Mouse (Mus musculus) adrenal gland, adult 18-20 months (tissue): ENCODE results near the gene Acp7. TPM values are rescaled to one million over a fixed set of nuclear protein-coding genes. Genes with fewer than 3 reads are reported as not detected.
"Not testable (repeated sequence)": the region's sequence is repeated elsewhere in the genome, so short reads cannot be mapped to it uniquely, and the experiment has no call there.

Experiments used
- DNase-seq, 2 experiments: peaks; one replicate each; pipeline ENCODE4 v3.0.0; 2021 to 2022; ENCODE audit warnings: low spot score in 2 of 2
- long read RNA-seq, 2 experiments: library from polyadenylated mRNA; stranded (forward); transcript quantifications; one replicate each; pipeline ENCODE4 v2.0.0; 2021
- total RNA-seq, 2 experiments: library from RNA; stranded (reverse); gene quantifications; 1 replicate in 1 of 2; 2 replicates in 1 of 2; pipeline ENCODE4 v1.2.3; 2021

The Acp7 gene
- total RNA-seq: not detected
- long read RNA-seq, experiment 1: 0 reads
- long read RNA-seq, experiment 2: 0 reads

GRCm38 (mm10) chr7:28631073-28631472, at the start of gene Acp7:
TSS of gene Acp7 (minus strand) at chr7:28631332.
- no peak for DNase-seq

- no peak for DNase-seq
These were observed 46.5 kb upstream of the Acp7 start for GRCm38 (mm10) chr7:28677624-28678023.

- no peak for DNase-seq
These were observed 45.8 kb upstream of the Acp7 start for GRCm38 (mm10) chr7:28676811-28677541.

GRCm38 (mm10) chr7:28675746-28676145, 44.6 kb upstream of the Acp7 start:
- DNase-seq: peak in 1 of 2 experiments; percentile 40

GRCm38 (mm10) chr7:28674994-28675393, 43.9 kb upstream of the Acp7 start:
- no peak for DNase-seq

GRCm38 (mm10) chr7:28672786-28673185, 41.7 kb upstream of the Acp7 start:
- DNase-seq: not testable (repeated sequence)

- no peak for DNase-seq
These were observed 41.1 kb upstream of the Acp7 start for GRCm38 (mm10) chr7:28672276-28672675.

GRCm38 (mm10) chr7:28671172-28671571, 40.0 kb upstream of the Acp7 start:
- DNase-seq: no peak

GRCm38 (mm10) chr7:28665620-28666579, 34.8 kb upstream of the Acp7 start:
- DNase-seq: no peak

- no peak for DNase-seq
These were observed 25.3 kb upstream of the Acp7 start for GRCm38 (mm10) chr7:28656430-28656829.

- no peak for DNase-seq
These were observed 20.0 kb upstream of the Acp7 start for GRCm38 (mm10) chr7:28651157-28651556.

GRCm38 (mm10) chr7:28647016-28647415, 15.9 kb upstream of the Acp7 start:
- no peak for DNase-seq

- DNase-seq: no peak
These were observed 14.9 kb upstream of the Acp7 start for GRCm38 (mm10) chr7:28645947-28646475.

- DNase-seq: no peak
These were observed 14.2 kb upstream of the Acp7 start for GRCm38 (mm10) chr7:28645366-28645765.

- DNase-seq: no peak
These were observed 10.4 kb upstream of the Acp7 start for GRCm38 (mm10) chr7:28641546-28641945.

- DNase-seq: no peak
These were observed 6.4 kb upstream of the Acp7 start for GRCm38 (mm10) chr7:28637511-28637910.

GRCm38 (mm10) chr7:28634128-28634527, 3.0 kb upstream of the Acp7 start:
- no peak for DNase-seq

GRCm38 (mm10) chr7:28624791-28625190, 6.3 kb downstream of the Acp7 start:
- no peak for DNase-seq

- no peak for DNase-seq
These were observed 11.9 kb downstream of the Acp7 start for GRCm38 (mm10) chr7:28619098-28619715.

GRCm38 (mm10) chr7:28605951-28606350, 25.2 kb downstream of the Acp7 start:
- peak in 1 of 2 experiments; percentile 45 for DNase-seq

- not testable (repeated sequence) for DNase-seq
These were observed 27.3 kb downstream of the Acp7 start for GRCm38 (mm10) chr7:28603788-28604187.
